ENCODE assay signal across 11 mouse cellular contexts in genomic region chr2:164414581-164414980, GRCm38 (mm10). TPM values are rescaled to one million over a fixed set of nuclear protein-coding genes. Genes with fewer than 3 reads are reported as not detected.
DNase-seq lines count a peak whose midpoint lies in the region; ATAC-seq and TF ChIP-seq lines count a peak whose summit lies in the region.
"Had no signal": no experiment of that assay in that cellular context is flagged by ENCODE, and none has a peak within 500 bp of the region (broad histone marks: within the 10 kb centered on the region; RNA-seq: fewer than 3 reads in every experiment).

No protein-coding gene starts in this region.

- intact Hi-C loops in gastrocnemius, adult 2 months (cut with DNase I): no loop called here

- ATAC-seq in heart, embryonic 15.5 days (replicated peaks; ENCODE audit: insufficient number of reproducible peaks, insufficient read depth, low FRiP score, low read depth): no peak
- ATAC-seq in hindbrain, embryonic 15.5 days (ENCODE audit: low FRiP score, low read depth): no peak
- no peak for ATAC-seq in midbrain, embryonic 13.5 days

- H3K4me2 ChIP-seq in heart, embryonic 15.5 days: peak overlapping the region; percentile 52
- H3K4me2 ChIP-seq in hindbrain, embryonic 15.5 days: peak overlapping the region; percentile 51
- H3K4me2 ChIP-seq in midbrain, embryonic 13.5 days (replicated peaks): peak overlapping the region; percentile 44

- TF ChIP-seq CTCF in gastrocnemius, adult 2 months (IDR thresholded peaks at IDR 0.05): no peak

- no peaks in the 10 kb centered on the region for H3K9me3 ChIP-seq in heart, embryonic 15.5 days (replicated peaks)
- H3K9me3 ChIP-seq in embryonic facial prominence, embryonic 10.5 days: no peaks in the 10 kb centered on the region
- no peaks in the 10 kb centered on the region for H3K9me3 ChIP-seq in hindbrain, embryonic 15.5 days
- no peaks in the 10 kb centered on the region for H3K9me3 ChIP-seq in midbrain, embryonic 13.5 days

- WGBS in heart, embryonic 15.5 days: 53% methylated on average over 10 of the region's 10 CpGs
- 71% methylated on average over 10 of the region's 10 CpGs for WGBS in embryonic facial prominence, embryonic 10.5 days
- WGBS in hindbrain, embryonic 15.5 days: 71% methylated on average over 10 of the region's 10 CpGs
- WGBS in midbrain, embryonic 13.5 days: 77% methylated on average over 10 of the region's 10 CpGs

- no peak overlapping the region for H3K9ac ChIP-seq in heart, embryonic 15.5 days
- H3K9ac ChIP-seq in hindbrain, embryonic 15.5 days: no peak overlapping the region
- 0 out of 2 replicates have a peak overlapping the region, but pooled peaks have one; percentile 28 for H3K9ac ChIP-seq in midbrain, embryonic 13.5 days (replicated peaks)

- H3K4me1 ChIP-seq in heart, embryonic 15.5 days (replicated peaks): peaks cover 7% of the 10 kb centered on the region; the same call in 1 of the 2 replicates
- peaks cover 22% of the 10 kb centered on the region for H3K4me1 ChIP-seq in embryonic facial prominence, embryonic 10.5 days
- 0 out of 2 replicates have a peak, but pooled peaks cover 4% of the 10 kb centered on the region for H3K4me1 ChIP-seq in hindbrain, embryonic 15.5 days (replicated peaks)
- no peaks in the 10 kb centered on the region; the same call in 1 of the 2 replicates for H3K4me1 ChIP-seq in midbrain, embryonic 13.5 days (replicated peaks)

- H3K27me3 ChIP-seq in heart, embryonic 15.5 days: peaks cover 48% of the 10 kb centered on the region
- H3K27me3 ChIP-seq in embryonic facial prominence, embryonic 10.5 days (replicated peaks; ENCODE audit: low read depth, poor library complexity, severe bottlenecking): peaks cover 50% of the 10 kb centered on the region
- H3K27me3 ChIP-seq in hindbrain, embryonic 15.5 days: peaks cover 20% of the 10 kb centered on the region
- H3K27me3 ChIP-seq in midbrain, embryonic 13.5 days: peaks cover 28% of the 10 kb centered on the region

- DNase-seq in heart, adult 11 months: no peak
- no peak for DNase-seq in embryonic facial prominence, embryonic 10.5 days (ENCODE audit: low spot score)
- DNase-seq in adrenal gland, adult 8-10 months: no peak
- no peak for DNase-seq in gastrocnemius, adult 2 months
- DNase-seq in left cerebral cortex, adult 18-20 months (ENCODE audit: low spot score in 2 of 2): no peak
- DNase-seq: adrenal gland, adult 2 months; embryo, embryonic 11 days; heart, postnatal 4 days had no signal

- no peak overlapping the region for H3K27ac ChIP-seq in heart, embryonic 15.5 days
- no peak overlapping the region for H3K27ac ChIP-seq in embryonic facial prominence, embryonic 10.5 days (replicated peaks)
- no peak overlapping the region for H3K27ac ChIP-seq in hindbrain, embryonic 15.5 days (replicated peaks)
- H3K27ac ChIP-seq in midbrain, embryonic 13.5 days: no peak overlapping the region
- no peak overlapping the region for H3K27ac ChIP-seq in gastrocnemius, adult 2 months

- no peaks in the 10 kb centered on the region for H3K36me3 ChIP-seq in heart, embryonic 15.5 days
- H3K36me3 ChIP-seq in embryonic facial prominence, embryonic 10.5 days (replicated peaks): no peaks in the 10 kb centered on the region
- H3K36me3 ChIP-seq in hindbrain, embryonic 15.5 days: no peaks in the 10 kb centered on the region
- H3K36me3 ChIP-seq in midbrain, embryonic 13.5 days: no peaks in the 10 kb centered on the region

- peak overlapping the region; percentile 23; the same call in 1 of the 2 replicates for H3K4me3 ChIP-seq in heart, embryonic 15.5 days
- H3K4me3 ChIP-seq in embryonic facial prominence, embryonic 10.5 days: peak overlapping the region; percentile 40
- peak overlapping the region; percentile 23 for H3K4me3 ChIP-seq in hindbrain, embryonic 15.5 days
- peak overlapping the region; percentile 20; the same call in 1 of the 2 replicates for H3K4me3 ChIP-seq in midbrain, embryonic 13.5 days (replicated peaks)
- H3K4me3 ChIP-seq in gastrocnemius, adult 2 months: no peak overlapping the region

RNA-seq across cellular contexts. Expression of gene Matn4, which starts 9.6 kb away (rescaled TPM):
- 8.4 and 14.9 TPM in 2 replicates for polyA plus RNA-seq in heart, embryonic 15.5 days (2015; fragmentation: Nextera tagmentation; extraction: Ambion mirVana)
- polyA plus RNA-seq in embryonic facial prominence, embryonic 10.5 days (2016; fragmentation: Nextera tagmentation; extraction: Ambion mirVana): 0.23 and 0.85 TPM in 2 replicates
- polyA plus RNA-seq in hindbrain, embryonic 15.5 days (2015; fragmentation: Nextera tagmentation; extraction: Ambion mirVana): 3.9 and 5.1 TPM in 2 replicates
- polyA plus RNA-seq in midbrain, embryonic 13.5 days (2015; fragmentation: Nextera tagmentation; extraction: Ambion mirVana): 0.26 and 0.39 TPM in 2 replicates
- total RNA-seq in adrenal gland, adult 8-10 months (2022): under 1 TPM; 0.38 to 0.81 (median 0.67) TPM
- total RNA-seq in gastrocnemius, adult 2 months (2021): 1 to 10 TPM in 1 of 2 experiments, under 1 TPM in 1; 0.56 to 1.7 TPM
- 1 to 10 TPM; 8.4 to 8.5 TPM for total RNA-seq in left cerebral cortex, adult 18-20 months (2021)

RNA-seq across cellular contexts. Expression of gene Rbpjl, which starts 11.6 kb away (rescaled TPM):
- polyA plus RNA-seq in heart, embryonic 15.5 days (2015; fragmentation: Nextera tagmentation; extraction: Ambion mirVana): 0.25 and 0.80 TPM in 2 replicates
- not detected in 2 replicates for polyA plus RNA-seq in embryonic facial prominence, embryonic 10.5 days (2016; fragmentation: Nextera tagmentation; extraction: Ambion mirVana)
- 0.08 and 0.10 TPM in 2 replicates for polyA plus RNA-seq in hindbrain, embryonic 15.5 days (2015; fragmentation: Nextera tagmentation; extraction: Ambion mirVana)
- polyA plus RNA-seq in midbrain, embryonic 13.5 days (2015; fragmentation: Nextera tagmentation; extraction: Ambion mirVana): not detected in 2 replicates
- not detected for total RNA-seq in adrenal gland, adult 8-10 months (2022)
- total RNA-seq in gastrocnemius, adult 2 months (2021): not detected
- total RNA-seq in left cerebral cortex, adult 18-20 months (2021): under 1 TPM; 0.33 to 0.56 TPM
- total RNA-seq: adrenal gland, adult 2 months; heart, postnatal 4 days had no signal
- polyA plus RNA-seq: adrenal gland, adult 2 months had no signal

RNA-seq across cellular contexts. Expression of gene Slpi, which starts 25.7 kb away (rescaled TPM):
- 1.3 and 1.6 TPM in 2 replicates for polyA plus RNA-seq in heart, embryonic 15.5 days (2015; fragmentation: Nextera tagmentation; extraction: Ambion mirVana)
- 0.46 TPM in 1 of 2 replicates, not detected in the other for polyA plus RNA-seq in embryonic facial prominence, embryonic 10.5 days (2016; fragmentation: Nextera tagmentation; extraction: Ambion mirVana)
- 0.25 and 0.65 TPM in 2 replicates for polyA plus RNA-seq in hindbrain, embryonic 15.5 days (2015; fragmentation: Nextera tagmentation; extraction: Ambion mirVana)
- 0.36 TPM in 1 of 2 replicates, not detected in the other for polyA plus RNA-seq in midbrain, embryonic 13.5 days (2015; fragmentation: Nextera tagmentation; extraction: Ambion mirVana)
- 10 to 100 TPM in 3 of 4 experiments, 1 to 10 TPM in 1; 8.5 to 24.2 (median 22.2) TPM for total RNA-seq in adrenal gland, adult 8-10 months (2022)
- under 1 TPM in 1 of 2 experiments, not detected in 1; 0.45 TPM for total RNA-seq in gastrocnemius, adult 2 months (2021)
- total RNA-seq in left cerebral cortex, adult 18-20 months (2021): under 1 TPM in 1 of 2 experiments, not detected in 1; 0.82 TPM

RNA-seq across cellular contexts. Expression of gene Sdc4, which starts 29.1 kb away (rescaled TPM):
- polyA plus RNA-seq in heart, embryonic 15.5 days (2015; fragmentation: Nextera tagmentation; extraction: Ambion mirVana): 41.9 and 56.5 TPM in 2 replicates
- polyA plus RNA-seq in embryonic facial prominence, embryonic 10.5 days (2016; fragmentation: Nextera tagmentation; extraction: Ambion mirVana): 25.5 and 26.0 TPM in 2 replicates
- polyA plus RNA-seq in hindbrain, embryonic 15.5 days (2015; fragmentation: Nextera tagmentation; extraction: Ambion mirVana): 9.4 and 10.4 TPM in 2 replicates
- polyA plus RNA-seq in midbrain, embryonic 13.5 days (2015; fragmentation: Nextera tagmentation; extraction: Ambion mirVana): 6.5 and 7.3 TPM in 2 replicates
- total RNA-seq in adrenal gland, adult 8-10 months (2022): 100 to 1,000 TPM in 2 of 4 experiments, 10 to 100 TPM in 2; 89.0 to 114 (median 105) TPM
- 10 to 100 TPM; 39.8 to 95.4 TPM for total RNA-seq in gastrocnemius, adult 2 months (2021)
- total RNA-seq in left cerebral cortex, adult 18-20 months (2021): 10 to 100 TPM; 72.7 to 80.1 TPM

RNA-seq across cellular contexts. Expression of gene Sys1, which starts 42.2 kb away (rescaled TPM):
- 32.0 and 40.4 TPM in 2 replicates for polyA plus RNA-seq in heart, embryonic 15.5 days (2015; fragmentation: Nextera tagmentation; extraction: Ambion mirVana)
- polyA plus RNA-seq in embryonic facial prominence, embryonic 10.5 days (2016; fragmentation: Nextera tagmentation; extraction: Ambion mirVana): 52.5 and 53.1 TPM in 2 replicates
- polyA plus RNA-seq in hindbrain, embryonic 15.5 days (2015; fragmentation: Nextera tagmentation; extraction: Ambion mirVana): 82.7 and 88.2 TPM in 2 replicates
- polyA plus RNA-seq in midbrain, embryonic 13.5 days (2015; fragmentation: Nextera tagmentation; extraction: Ambion mirVana): 77.6 and 81.1 TPM in 2 replicates
- total RNA-seq in adrenal gland, adult 8-10 months (2022): 10 to 100 TPM; 26.2 to 34.8 (median 30.9) TPM
- 10 to 100 TPM; 21.7 to 24.7 TPM for total RNA-seq in gastrocnemius, adult 2 months (2021)
- 10 to 100 TPM; 43.5 to 44.6 TPM for total RNA-seq in left cerebral cortex, adult 18-20 months (2021)
